Mouse (Mus musculus) olfactory bulb, adult 2 months (tissue): ENCODE data around the gene Ager.

Source experiments
- CTCF ChIP-seq: fragments of 200-500 bp; IDR thresholded peaks from 2 replicates; pipeline ENCODE4 v1.5.1; 2012; ENCODE audit warnings: low read depth, mild to moderate bottlenecking, low read length, moderate library complexity; ENCODE audit not compliant: insufficient read depth
- POLR2A ChIP-seq: fragments of 200-500 bp; IDR thresholded peaks from 2 replicates; pipeline ENCODE4 v1.6.1; 2012; ENCODE audit warnings: mild to moderate bottlenecking, low read depth, low read length, moderate library complexity; ENCODE audit not compliant: insufficient read depth

- TF ChIP-seq CTCF (no peak), POLR2A (no peak)
Measured at GRCm38 (mm10) chr17:34627943-34628643, 30.4 kb downstream of the Ager start, which contains the start of gene Ppt2.
